9 mouse cellular contexts compared by ENCODE assay signal in the genomic region with DNA sequence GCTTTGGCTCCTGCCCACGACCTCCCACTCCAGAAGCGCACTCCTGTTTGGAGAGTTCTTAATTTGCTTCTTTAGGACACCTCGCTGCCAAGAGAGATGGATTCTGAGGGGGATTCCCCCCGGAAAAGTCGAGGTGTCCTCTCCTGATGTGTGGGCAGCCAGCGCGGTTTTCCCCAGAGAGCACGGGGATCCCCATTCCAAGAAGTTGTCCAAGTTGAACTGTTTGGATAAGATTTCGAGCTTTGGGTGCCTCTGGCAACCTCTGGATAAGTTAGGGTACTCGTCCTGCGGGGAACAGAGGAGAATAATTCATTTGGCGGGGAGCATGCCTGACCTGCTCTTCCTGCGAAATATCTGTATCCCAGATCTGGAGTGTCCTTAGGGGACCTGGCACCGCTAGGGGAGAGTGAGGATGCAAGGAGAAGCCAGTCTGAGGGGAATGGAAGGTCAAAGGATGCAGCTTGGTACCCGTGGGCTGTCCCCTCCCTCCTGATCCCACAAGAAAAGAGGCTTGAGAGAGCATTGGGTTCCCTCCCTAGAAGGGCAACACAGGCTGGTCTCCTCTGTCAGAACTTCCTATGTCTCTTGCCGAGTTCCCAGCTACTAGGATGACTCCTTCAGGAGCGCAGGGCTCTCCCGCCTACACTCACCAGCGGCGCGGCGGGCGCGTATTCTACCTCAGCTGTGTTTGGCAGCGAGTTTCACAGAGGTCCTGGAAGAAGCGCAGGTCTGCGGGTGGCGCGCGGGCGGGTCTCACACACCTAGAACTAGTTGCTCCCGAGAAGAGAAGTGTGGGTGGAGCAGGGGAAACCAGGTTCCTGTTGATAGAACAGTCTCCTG. TPM values are rescaled to one million over a fixed set of nuclear protein-coding genes. Genes with fewer than 3 reads are reported as not detected.
DNase-seq lines count a peak whose midpoint lies in the region; ATAC-seq and TF ChIP-seq lines count a peak whose summit lies in the region.
"Had no signal": no experiment of that assay in that cellular context is flagged by ENCODE, and none has a peak within 500 bp of the region (broad histone marks: within the 10 kb centered on the region; RNA-seq: fewer than 3 reads in every experiment).

No protein-coding gene starts in this region.

- no peaks in the 10 kb centered on the region for H3K9me3 ChIP-seq in hindbrain, embryonic 14.5 days (ENCODE audit: control insufficient read depth, low read length)
- H3K9me3 ChIP-seq in neural tube, embryonic 11.5 days (ENCODE audit: control insufficient read depth, low read length), result no peaks in the 10 kb centered on the region
- H3K9me3 ChIP-seq in heart, embryonic 11.5 days (replicated peaks; ENCODE audit: control insufficient read depth, low read length), result no peaks in the 10 kb centered on the region

- TF ChIP-seq POLR2A in brain, embryonic 14.5 days (IDR thresholded peaks at IDR 0.05; ENCODE audit: borderline replicate concordance, extremely low read depth, insufficient read depth, insufficient read length, poor library complexity, severe bottlenecking), result no peak

- H3K4me1 ChIP-seq in hindbrain, embryonic 14.5 days (replicated peaks; ENCODE audit: control insufficient read depth, insufficient read depth, low read length), result peaks cover 11% of the 10 kb centered on the region; the same call in 1 of the 2 replicates
- H3K4me1 ChIP-seq in neural tube, embryonic 11.5 days (ENCODE audit: control insufficient read depth, insufficient read depth, low read length), result no peaks in the 10 kb centered on the region; the same call in 1 of the 2 replicates
- H3K4me1 ChIP-seq in heart, embryonic 11.5 days (ENCODE audit: control insufficient read depth, insufficient read depth, low read length), result 0 out of 2 replicates have a peak, but pooled peaks cover 5% of the 10 kb centered on the region

- no peak overlapping the region for H3K27ac ChIP-seq in hindbrain, embryonic 14.5 days
- no peak overlapping the region for H3K27ac ChIP-seq in neural tube, embryonic 11.5 days (ENCODE audit: low read depth, low read length)
- no peak overlapping the region for H3K27ac ChIP-seq in heart, embryonic 11.5 days (ENCODE audit: low read depth, low read length)

- DNase-seq in brain, embryonic 14.5 days (ENCODE audit: low read depth), result peak; percentile 44
- peak; percentile 3 for DNase-seq in embryo, embryonic 10.5 days (ENCODE audit: low spot score)
- DNase-seq in hindbrain, embryonic 14.5 days (ENCODE audit: low spot score), result peak; percentile 30
- peak; percentile 29 for DNase-seq in neural tube, embryonic 11.5 days (ENCODE audit: low spot score)
- no peak for DNase-seq in adrenal gland, postnatal 10 days
- DNase-seq in B cell, adult 2 months, result no peak

- no peak for TF ChIP-seq CTCF in brain, embryonic 14.5 days (IDR thresholded peaks at IDR 0.05; ENCODE audit: borderline replicate concordance, extremely low read depth, insufficient read depth, insufficient read length)

- H3K4me2 ChIP-seq in hindbrain, embryonic 14.5 days (replicated peaks), result peak overlapping the region; percentile 66
- peak overlapping the region; percentile 73 for H3K4me2 ChIP-seq in neural tube, embryonic 11.5 days (ENCODE audit: low read depth)
- no peak overlapping the region for H3K4me2 ChIP-seq in heart, embryonic 11.5 days

- peak overlapping the region; percentile 51 for H3K4me3 ChIP-seq in hindbrain, embryonic 14.5 days (replicated peaks; ENCODE audit: low read length)
- H3K4me3 ChIP-seq in neural tube, embryonic 11.5 days (ENCODE audit: low read depth, low read length), result peak overlapping the region; percentile 52
- H3K4me3 ChIP-seq in heart, embryonic 11.5 days (ENCODE audit: low read depth, low read length), result no peak overlapping the region

- H3K36me3 ChIP-seq in hindbrain, embryonic 14.5 days (replicated peaks; ENCODE audit: control insufficient read depth, insufficient read depth), result no peaks in the 10 kb centered on the region
- no peaks in the 10 kb centered on the region for H3K36me3 ChIP-seq in neural tube, embryonic 11.5 days (ENCODE audit: control insufficient read depth, insufficient read depth, low read length)
- no peaks in the 10 kb centered on the region for H3K36me3 ChIP-seq in heart, embryonic 11.5 days (ENCODE audit: control insufficient read depth, insufficient read depth, low read length)

- peak overlapping the region; percentile 60 for H3K9ac ChIP-seq in hindbrain, embryonic 14.5 days
- H3K9ac ChIP-seq in neural tube, embryonic 11.5 days (ENCODE audit: low read length), result no peak overlapping the region
- H3K9ac ChIP-seq in heart, embryonic 11.5 days (ENCODE audit: low read depth, low read length), result no peak overlapping the region

- WGBS in hindbrain, embryonic 14.5 days, result under 1% methylated on average over 32 of the region's 32 CpGs
- WGBS in neural tube, embryonic 11.5 days, result under 1% methylated on average over 32 of the region's 32 CpGs
- 2% methylated on average over 32 of the region's 32 CpGs for WGBS in heart, embryonic 11.5 days (ENCODE audit: insufficient replicate concordance)

- no peak for ATAC-seq in hindbrain, embryonic 14.5 days (ENCODE audit: low FRiP score)
- no peak for ATAC-seq in neural tube, embryonic 11.5 days (ENCODE audit: insufficient read depth, low FRiP score, low TSS enrichment)
- no peak for ATAC-seq in heart, embryonic 11.5 days (replicated peaks; ENCODE audit: insufficient number of reproducible peaks, low FRiP score, low TSS enrichment)
- ATAC-seq in erythroblast, adult 5-6 weeks (replicated peaks; ENCODE audit: low FRiP score, poor library complexity, severe bottlenecking), result no peak
- ATAC-seq: inflammation-experienced regulatory T-cells, adult 6 months had no signal

- peaks cover 12% of the 10 kb centered on the region; the same call in 1 of the 2 replicates for H3K27me3 ChIP-seq in hindbrain, embryonic 14.5 days (ENCODE audit: control insufficient read depth, insufficient read depth, low read length)
- H3K27me3 ChIP-seq in neural tube, embryonic 11.5 days (ENCODE audit: control insufficient read depth, insufficient read depth, low read length), result peaks cover 25% of the 10 kb centered on the region
- peaks cover 46% of the 10 kb centered on the region for H3K27me3 ChIP-seq in heart, embryonic 11.5 days (ENCODE audit: control insufficient read depth, insufficient read depth, low read length)

RNA-seq across cellular contexts. Expression of gene Pcsk2, which starts 1.5 kb away (rescaled TPM):
- 16.3 and 25.7 TPM in 2 replicates for polyA plus RNA-seq in brain, embryonic 14.5 days (2012; rRNA removed)
- polyA plus RNA-seq in hindbrain, embryonic 14.5 days (2014; fragmentation: Nextera tagmentation; extraction: Ambion mirVana), result 26.3 and 29.3 TPM in 2 replicates
- 4.4 and 7.5 TPM in 2 replicates for polyA plus RNA-seq in neural tube, embryonic 11.5 days (2014; fragmentation: Nextera tagmentation; extraction: Ambion mirVana)
- total RNA-seq in adrenal gland, postnatal 10 days (2021), result 1 to 10 TPM; 3.6 to 4.0 TPM
- 0.07 and 0.09 TPM in 2 replicates for polyA plus RNA-seq in heart, embryonic 11.5 days (2014; fragmentation: Nextera tagmentation; extraction: Ambion mirVana)
- not detected in 2 replicates for total RNA-seq in erythroblast, adult 5-6 weeks (2015; ENCODE audit: low replicate concordance)
- not detected in 2 replicates for total RNA-seq in erythroblast, adult 5-6 weeks (2017; ENCODE audit: low replicate concordance)
- polyA plus RNA-seq: inflammation-experienced regulatory T-cells, adult 6 months had no signal

Comparison
In these comparisons a context has a peak if more than half of its experiments do, and no peak if none do; other contexts are left out.
1. DNase-seq: peak in brain, embryonic 14.5 days (single experiment), embryo, embryonic 10.5 days (single experiment), hindbrain, embryonic 14.5 days (single experiment) and neural tube, embryonic 11.5 days (single experiment); none in adrenal gland, postnatal 10 days (single experiment) and B cell, adult 2 months (0 of 2).